Mouse (Mus musculus): ENCODE measurements around the gene Msi2. TPM values are rescaled to one million over a fixed set of nuclear protein-coding genes. Genes with fewer than 3 reads are reported as not detected.
A peak's percentile ranks its signal among the peaks of the same experiment; 100 is the strongest.

The Msi2 gene
- polyA plus RNA-seq, 1 experiment from 2014 or later, result 17.9 TPM

DNA sequence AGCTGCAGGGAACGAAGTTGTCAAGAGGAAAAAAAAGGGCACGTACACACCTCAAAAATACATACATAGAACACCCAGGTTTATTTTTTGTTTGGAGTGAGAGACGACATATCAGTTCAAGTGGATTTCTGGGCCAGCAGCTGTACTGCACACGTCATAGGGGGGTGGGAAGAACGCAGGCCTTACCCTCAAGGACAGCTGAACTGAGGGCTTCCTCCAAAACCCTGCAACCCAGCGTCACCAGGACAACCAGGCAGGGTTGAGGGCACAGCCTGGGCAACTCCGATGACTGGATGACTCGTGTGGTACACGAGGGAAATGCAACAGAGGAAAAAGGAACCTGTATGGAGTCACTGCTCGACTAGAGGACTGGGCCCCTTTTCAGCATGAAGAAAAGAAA is 25.9 kb downstream of the Msi2 start:
- Histone ChIP-seq H3K9ac (replicated peaks; ENCODE audit: low read depth, low read length) (no peak overlapping the region), H3K9me3 (ENCODE audit: control insufficient read depth, low read depth, low read length) (no peaks in the 10 kb centered on the region), H3K27ac (ENCODE audit: low read length) (no peak overlapping the region), H3K4me3 (ENCODE audit: low read depth, low read length) (no peak overlapping the region), H3K4me2 (replicated peaks; ENCODE audit: low read depth, low read length) (no peak overlapping the region), H3K36me3 (ENCODE audit: control insufficient read depth, insufficient read depth, low read length) (no peaks in the 10 kb centered on the region; the same call in 1 of the 2 replicates), H3K4me1 (ENCODE audit: control insufficient read depth, insufficient read depth, low read length) (peaks cover 63% of the 10 kb centered on the region), H3K27me3 (ENCODE audit: control insufficient read depth, insufficient read depth, low read length) (no peaks in the 10 kb centered on the region)
- WGBS, result 31% methylated on average over 9 of the region's 10 CpGs
- peak; percentile 60; the same call in 1 of the 2 replicates for ATAC-seq (ENCODE audit: insufficient number of reproducible peaks, insufficient read depth, low FRiP score, low read depth)

DNA sequence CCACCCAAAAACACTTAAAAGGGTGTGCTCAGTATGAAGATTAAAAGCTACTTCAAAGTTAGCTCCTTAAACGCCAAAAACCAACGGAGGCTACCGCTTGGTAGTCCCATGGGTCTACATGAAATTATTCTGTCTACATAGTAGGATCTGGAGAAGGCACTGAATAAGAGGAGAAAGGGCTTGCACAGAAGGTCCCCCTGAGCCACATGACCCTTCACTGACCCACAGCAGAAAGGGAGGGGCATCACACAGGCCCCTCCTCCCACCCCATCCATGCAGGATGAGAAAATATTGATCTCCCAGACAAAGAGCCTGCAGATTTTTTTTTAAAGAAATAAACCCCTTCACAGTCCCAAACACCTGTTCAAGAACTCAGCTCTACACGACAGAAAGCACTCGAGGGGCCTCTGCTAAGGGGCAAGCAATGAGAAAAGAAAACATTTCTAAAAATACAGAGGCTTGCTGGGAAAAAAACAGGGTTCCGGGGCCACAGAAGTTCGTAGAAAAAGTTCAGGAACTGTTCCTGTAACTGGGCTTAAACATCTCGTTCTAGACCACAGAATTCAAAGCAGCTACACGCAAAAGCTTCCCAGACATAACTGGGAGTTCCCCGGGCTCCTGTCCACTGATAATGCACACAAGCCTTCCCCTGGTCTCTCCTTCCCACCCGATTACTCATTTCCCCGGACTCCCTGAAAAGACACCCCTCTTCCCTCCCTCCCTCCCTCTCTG is 27.6 kb downstream of the Msi2 start:
- Histone ChIP-seq H3K27me3 (ENCODE audit: control insufficient read depth, insufficient read depth, low read length) (no peaks in the 10 kb centered on the region), H3K4me1 (ENCODE audit: control insufficient read depth, insufficient read depth, low read length) (peaks cover 68% of the 10 kb centered on the region), H3K27ac (ENCODE audit: low read length) (peak overlapping the region; percentile 72; the same call in 1 of the 2 replicates), H3K4me3 (ENCODE audit: low read depth, low read length) (no peak overlapping the region), H3K9me3 (ENCODE audit: control insufficient read depth, low read depth, low read length) (no peaks in the 10 kb centered on the region), H3K9ac (replicated peaks; ENCODE audit: low read depth, low read length) (no peak overlapping the region), H3K4me2 (replicated peaks; ENCODE audit: low read depth, low read length) (no peak overlapping the region; the same call in 1 of the 2 replicates), H3K36me3 (ENCODE audit: control insufficient read depth, insufficient read depth, low read length) (no peaks in the 10 kb centered on the region)
- 11% methylated on average over 12 of the region's 12 CpGs for WGBS
- no peak for ATAC-seq (ENCODE audit: insufficient number of reproducible peaks, insufficient read depth, low FRiP score, low read depth)

DNA sequence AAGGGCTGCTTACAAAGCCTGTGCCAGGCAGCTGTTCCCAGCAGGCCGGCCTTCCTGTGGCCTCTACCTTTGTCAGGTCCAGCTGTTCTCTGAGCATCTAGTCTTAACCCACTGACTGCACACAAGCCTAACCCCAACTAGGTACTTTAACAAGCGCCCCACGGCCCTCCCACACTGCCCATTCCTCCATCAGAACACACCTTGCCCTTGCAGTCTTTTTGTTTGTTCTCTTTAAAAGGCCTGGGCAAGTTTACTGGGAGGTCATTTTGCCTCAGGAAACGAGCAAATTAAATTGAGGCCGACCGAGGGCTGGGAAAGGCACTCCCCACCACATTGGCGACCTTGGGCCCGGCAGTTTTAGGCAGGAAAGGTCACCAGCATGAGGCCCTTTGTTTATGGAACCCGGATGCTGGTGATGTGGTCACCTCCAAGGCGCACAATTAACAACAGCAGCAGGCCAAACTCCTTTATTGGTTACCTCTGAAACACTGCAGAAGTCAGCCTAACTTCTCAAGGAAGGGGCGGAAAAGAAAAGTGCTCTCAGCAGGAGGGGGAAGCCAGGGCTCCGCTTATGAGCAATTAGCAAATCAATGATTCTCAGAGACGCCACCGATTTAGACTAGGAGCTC is 28.4 kb downstream of the Msi2 start:
- Histone ChIP-seq H3K4me2 (replicated peaks; ENCODE audit: low read depth, low read length) (no peak overlapping the region; the same call in 1 of the 2 replicates), H3K4me1 (ENCODE audit: control insufficient read depth, insufficient read depth, low read length) (peaks cover 61% of the 10 kb centered on the region), H3K36me3 (ENCODE audit: control insufficient read depth, insufficient read depth, low read length) (no peaks in the 10 kb centered on the region), H3K4me3 (ENCODE audit: low read depth, low read length) (no peak overlapping the region), H3K27ac (ENCODE audit: low read length) (peak overlapping the region; percentile 72; the same call in 1 of the 2 replicates), H3K27me3 (ENCODE audit: control insufficient read depth, insufficient read depth, low read length) (no peaks in the 10 kb centered on the region), H3K9ac (replicated peaks; ENCODE audit: low read depth, low read length) (no peak overlapping the region), H3K9me3 (ENCODE audit: control insufficient read depth, low read depth, low read length) (no peaks in the 10 kb centered on the region)
- ATAC-seq (ENCODE audit: insufficient number of reproducible peaks, insufficient read depth, low FRiP score, low read depth), result no peak
- WGBS, result 30% methylated on average over 14 of the region's 14 CpGs

DNA sequence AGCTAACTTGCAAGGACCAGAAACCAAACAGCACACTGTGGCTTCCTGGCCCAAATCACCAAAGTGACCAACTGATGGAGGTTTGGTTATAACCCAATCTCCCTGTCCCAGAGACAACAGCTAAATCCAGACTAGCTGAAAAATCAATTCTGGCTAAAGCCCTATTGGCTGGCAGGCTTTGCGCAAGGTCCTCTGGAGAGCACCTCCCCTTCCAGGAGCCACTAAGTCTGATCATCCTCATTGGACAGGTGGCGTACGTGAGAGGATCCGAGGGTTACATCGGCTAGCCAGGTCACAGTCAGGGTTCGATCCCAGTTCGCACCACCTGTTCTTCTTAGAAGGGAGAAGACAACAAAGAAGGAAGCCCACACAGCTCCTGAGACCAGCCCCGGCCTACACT is 29.7 kb downstream of the Msi2 start:
- WGBS, result 89% methylated on average over 8 of the region's 8 CpGs
- H3K27ac ChIP-seq (ENCODE audit: low read length), result no peak overlapping the region
- no peak for ATAC-seq (ENCODE audit: insufficient number of reproducible peaks, insufficient read depth, low FRiP score, low read depth)

DNA sequence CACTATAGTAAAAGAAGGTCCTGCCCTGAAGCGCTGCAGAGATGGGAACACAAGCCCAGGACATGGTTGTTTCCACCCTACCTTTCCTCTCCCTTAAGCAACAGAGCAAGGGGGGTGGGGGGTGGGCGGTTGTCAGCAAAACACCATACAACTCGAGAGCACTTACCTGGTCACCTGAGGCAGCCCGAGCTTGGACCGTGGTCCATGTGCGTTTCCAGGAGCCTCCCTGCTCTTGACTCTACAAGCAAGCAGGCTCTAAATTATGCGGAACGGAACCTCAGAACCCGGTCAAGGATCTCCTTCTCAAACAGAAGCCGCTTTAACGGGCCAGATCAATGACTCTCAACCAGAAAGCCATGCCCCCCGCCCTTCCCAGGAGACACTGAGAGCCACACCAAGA is 30.6 kb downstream of the Msi2 start:
- Histone ChIP-seq H3K27me3 (ENCODE audit: control insufficient read depth, insufficient read depth, low read length) (no peaks in the 10 kb centered on the region), H3K27ac (ENCODE audit: low read length) (peak overlapping the region; percentile 12; the same call in 1 of the 2 replicates), H3K4me1 (ENCODE audit: control insufficient read depth, insufficient read depth, low read length) (peaks cover 51% of the 10 kb centered on the region), H3K36me3 (ENCODE audit: control insufficient read depth, insufficient read depth, low read length) (no peaks in the 10 kb centered on the region), H3K9ac (replicated peaks; ENCODE audit: low read depth, low read length) (no peak overlapping the region), H3K4me3 (ENCODE audit: low read depth, low read length) (no peak overlapping the region), H3K4me2 (replicated peaks; ENCODE audit: low read depth, low read length) (no peak overlapping the region), H3K9me3 (ENCODE audit: control insufficient read depth, low read depth, low read length) (no peaks in the 10 kb centered on the region)
- no peak for ATAC-seq (ENCODE audit: insufficient number of reproducible peaks, insufficient read depth, low FRiP score, low read depth)
- 76% methylated on average over 12 of the region's 12 CpGs for WGBS

More for the DNA sequence above, 29.7 kb downstream of the Msi2 start:
- no peaks in the 10 kb centered on the region for H3K36me3 ChIP-seq (ENCODE audit: control insufficient read depth, insufficient read depth, low read length)
- H3K9me3 ChIP-seq (ENCODE audit: control insufficient read depth, low read depth, low read length), result no peaks in the 10 kb centered on the region
- H3K4me1 ChIP-seq (ENCODE audit: control insufficient read depth, insufficient read depth, low read length), result peaks cover 48% of the 10 kb centered on the region
- no peaks in the 10 kb centered on the region for H3K27me3 ChIP-seq (ENCODE audit: control insufficient read depth, insufficient read depth, low read length)
- no peak overlapping the region for H3K4me3 ChIP-seq (ENCODE audit: low read depth, low read length)
- no peak overlapping the region for H3K4me2 ChIP-seq (replicated peaks; ENCODE audit: low read depth, low read length)
- no peak overlapping the region for H3K9ac ChIP-seq (replicated peaks; ENCODE audit: low read depth, low read length)

DNA sequence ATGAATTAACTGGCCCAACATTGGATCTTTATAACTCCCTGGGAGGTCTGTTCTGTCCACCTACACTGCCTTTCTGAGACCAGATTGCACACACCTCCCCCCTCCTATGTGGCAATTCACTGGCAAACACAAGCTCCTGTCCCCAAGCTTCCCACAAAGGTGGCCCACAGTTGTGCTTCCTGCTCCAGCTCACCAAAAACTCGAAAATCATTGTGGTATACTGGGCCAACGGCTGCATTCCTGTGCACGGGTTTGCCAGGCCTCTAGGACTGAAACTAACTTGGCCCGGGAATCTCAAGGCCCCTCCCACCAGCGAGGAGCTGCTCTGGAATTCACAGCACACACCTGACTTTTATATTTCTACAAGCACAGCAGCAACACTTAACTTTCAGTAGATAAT is 31.3 kb downstream of the Msi2 start:
- 49% methylated on average over 5 of the region's 5 CpGs for WGBS
- Histone ChIP-seq H3K4me3 (ENCODE audit: low read depth, low read length) (no peak overlapping the region), H3K27ac (ENCODE audit: low read length) (peak overlapping the region; percentile 52; the same call in 1 of the 2 replicates), H3K9me3 (ENCODE audit: control insufficient read depth, low read depth, low read length) (no peaks in the 10 kb centered on the region), H3K27me3 (ENCODE audit: control insufficient read depth, insufficient read depth, low read length) (no peaks in the 10 kb centered on the region), H3K36me3 (ENCODE audit: control insufficient read depth, insufficient read depth, low read length) (no peaks in the 10 kb centered on the region), H3K9ac (replicated peaks; ENCODE audit: low read depth, low read length) (no peak overlapping the region), H3K4me1 (ENCODE audit: control insufficient read depth, insufficient read depth, low read length) (peaks cover 53% of the 10 kb centered on the region), H3K4me2 (replicated peaks; ENCODE audit: low read depth, low read length) (no peak overlapping the region)
- no peak for ATAC-seq (ENCODE audit: insufficient number of reproducible peaks, insufficient read depth, low FRiP score, low read depth)

DNA sequence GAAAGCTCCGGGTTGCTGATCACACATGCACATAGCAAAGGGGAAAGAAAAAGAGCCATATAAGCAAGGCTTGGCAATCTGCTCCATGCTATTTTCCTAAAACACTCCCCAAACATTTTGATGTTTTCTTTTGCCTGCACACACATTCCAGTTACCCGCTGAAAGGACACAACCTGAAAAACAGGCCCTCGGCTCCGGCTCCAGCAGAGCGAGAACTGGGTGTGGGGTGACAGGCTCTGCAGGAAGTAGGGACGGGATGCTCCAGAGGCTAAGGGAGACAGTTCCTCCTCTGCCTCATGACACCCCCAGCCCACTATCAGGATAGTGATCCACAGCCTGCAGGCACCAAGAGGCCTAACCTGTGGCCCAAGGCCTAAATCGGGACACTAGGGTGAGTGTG is 32.3 kb downstream of the Msi2 start:
- Histone ChIP-seq H3K4me1 (ENCODE audit: control insufficient read depth, insufficient read depth, low read length) (peaks cover 44% of the 10 kb centered on the region), H3K4me3 (ENCODE audit: low read depth, low read length) (no peak overlapping the region), H3K27ac (ENCODE audit: low read length) (no peak overlapping the region), H3K4me2 (replicated peaks; ENCODE audit: low read depth, low read length) (no peak overlapping the region), H3K9ac (replicated peaks; ENCODE audit: low read depth, low read length) (no peak overlapping the region), H3K36me3 (ENCODE audit: control insufficient read depth, insufficient read depth, low read length) (no peaks in the 10 kb centered on the region), H3K27me3 (ENCODE audit: control insufficient read depth, insufficient read depth, low read length) (no peaks in the 10 kb centered on the region), H3K9me3 (ENCODE audit: control insufficient read depth, low read depth, low read length) (no peaks in the 10 kb centered on the region)
- ATAC-seq (ENCODE audit: insufficient number of reproducible peaks, insufficient read depth, low FRiP score, low read depth), result no peak
- 60% methylated on average over 7 of the region's 7 CpGs for WGBS

DNA sequence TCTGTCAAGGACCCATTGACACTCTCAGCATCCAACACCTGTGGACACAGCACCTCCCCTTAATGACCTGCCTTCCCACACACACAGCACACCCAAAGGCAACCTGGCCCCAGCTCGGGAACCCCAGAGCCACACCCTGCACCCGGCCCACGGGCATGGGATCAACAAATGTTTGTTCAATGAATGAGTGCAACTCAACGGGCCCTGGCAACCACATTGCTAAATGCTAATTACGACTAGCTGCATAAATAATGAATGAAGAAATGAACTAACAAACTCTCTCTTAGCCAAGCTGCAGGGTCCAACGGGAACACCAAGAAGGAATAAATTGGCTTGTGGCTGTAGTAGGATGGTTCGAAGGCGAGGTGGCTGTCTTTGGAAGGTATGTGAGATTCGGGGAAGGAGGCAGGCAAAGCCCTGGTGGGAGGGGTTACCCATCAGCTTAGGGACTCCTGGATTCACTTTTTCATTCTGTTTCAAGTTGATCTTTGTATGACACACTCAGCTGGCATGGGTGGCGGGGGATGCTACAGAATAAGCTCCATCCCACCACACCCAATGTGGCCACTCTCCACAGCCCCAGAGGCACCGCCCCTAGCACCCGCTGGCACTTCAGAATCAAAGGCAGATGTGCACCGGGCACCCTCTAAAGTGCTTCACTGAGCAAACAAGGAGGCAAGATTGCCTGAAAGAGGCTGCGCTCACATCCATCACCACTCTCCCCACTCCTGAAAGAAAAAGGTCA is 35.1 kb downstream of the Msi2 start:
- H3K27ac ChIP-seq (ENCODE audit: low read length), result no peak overlapping the region
- no peak overlapping the region for H3K4me3 ChIP-seq (ENCODE audit: low read depth, low read length)
- no peak overlapping the region for H3K4me2 ChIP-seq (replicated peaks; ENCODE audit: low read depth, low read length)
- peaks cover 5% of the 10 kb centered on the region; the same call in 1 of the 2 replicates for H3K36me3 ChIP-seq (ENCODE audit: control insufficient read depth, insufficient read depth, low read length)
- no peaks in the 10 kb centered on the region for H3K27me3 ChIP-seq (ENCODE audit: control insufficient read depth, insufficient read depth, low read length)
- H3K4me1 ChIP-seq (ENCODE audit: control insufficient read depth, insufficient read depth, low read length), result peaks cover 29% of the 10 kb centered on the region; the same call in 1 of the 2 replicates
- no peak overlapping the region for H3K9ac ChIP-seq (replicated peaks; ENCODE audit: low read depth, low read length)
- no peaks in the 10 kb centered on the region for H3K9me3 ChIP-seq (ENCODE audit: control insufficient read depth, low read depth, low read length)
- ATAC-seq (ENCODE audit: insufficient number of reproducible peaks, insufficient read depth, low FRiP score, low read depth), result 0 out of 2 replicates have a peak, but pooled peaks have one; percentile 62
- WGBS, result 65% methylated on average over 14 of the region's 14 CpGs

Measured in stomach, embryonic 14.5 days (tissue).